Mouse (Mus musculus) heart, embryonic 13.5 days (tissue): ENCODE results near the gene Slc30a1. TPM values are rescaled to one million over a fixed set of nuclear protein-coding genes. Genes with fewer than 3 reads are reported as not detected.
A peak's percentile ranks its signal among the peaks of the same experiment; 100 is the strongest.

ENCODE experiments used
- ATAC-seq: fragments of 200-750 bp; cut with Nextera tagmentation; 2 replicates; pipeline ENCODE4 v1.8.0; 2017; ENCODE audit warnings: moderate TSS enrichment; ENCODE audit not compliant: insufficient number of reproducible peaks, low FRiP score, low TSS enrichment; ENCODE audit errors: extremely low read depth
- H3K27ac ChIP-seq: fragments of 300-500 bp; sonication (generic); replicated peaks from 2 replicates; pipeline ENCODE4 v1.5.1; 2015; ENCODE audit warnings: moderate library complexity, mild to moderate bottlenecking, inconsistent platforms
- H3K27me3 ChIP-seq: fragments of 300-500 bp; sonication (generic); replicated peaks from 2 replicates; pipeline ENCODE4 v1.6.1; 2015; ENCODE audit warnings: mild to moderate bottlenecking, inconsistent platforms
- H3K36me3 ChIP-seq: fragments of 300-500 bp; sonication (generic); 2 replicates; pipeline ENCODE4 v1.6.1; 2015; ENCODE audit warnings: mild to moderate bottlenecking, inconsistent platforms
- H3K4me1 ChIP-seq: fragments of 300-500 bp; sonication (generic); 2 replicates; pipeline ENCODE4 v1.6.1; 2015; ENCODE audit warnings: inconsistent platforms
- H3K4me2 ChIP-seq: fragments of 300-500 bp; sonication (generic); 2 replicates; pipeline ENCODE4 v1.6.1; 2015; ENCODE audit warnings: inconsistent platforms, mild to moderate bottlenecking, moderate library complexity
- H3K4me3 ChIP-seq: fragments of 300-500 bp; sonication (generic); 2 replicates; pipeline ENCODE4 v1.5.1; 2015; ENCODE audit warnings: moderate library complexity, mild to moderate bottlenecking, inconsistent platforms
- H3K9ac ChIP-seq: fragments of 300-500 bp; sonication (generic); 2 replicates; pipeline ENCODE4 v1.6.1; 2015; ENCODE audit warnings: inconsistent platforms, mild to moderate bottlenecking, moderate library complexity
- H3K9me3 ChIP-seq: fragments of 300-500 bp; sonication (generic); 2 replicates; pipeline ENCODE4 v1.6.1; 2016; ENCODE audit warnings: inconsistent platforms
- whole genome bisulfite sequencing: fragments of 180-500 bp; shearing (Covaris S2); methylation state at CpG from one replicate; pipeline ENCODE4 v1.1.7; 2015; ENCODE audit warnings: mixed read lengths; 5-methylcytosine and 5-hydroxymethylcytosine counted together
- polyA plus RNA-seq: library from polyadenylated mRNA; unstranded; fragments of >200 nt; fragmentation: Nextera tagmentation; extraction: Ambion mirVana; gene quantifications from 2 replicates; pipeline ENCODE4 v1.2.1, GENCODE M21; 2015

The Slc30a1 gene
- polyA plus RNA-seq, 1 experiment from 2014 or later, result 1.2 TPM

DNA sequence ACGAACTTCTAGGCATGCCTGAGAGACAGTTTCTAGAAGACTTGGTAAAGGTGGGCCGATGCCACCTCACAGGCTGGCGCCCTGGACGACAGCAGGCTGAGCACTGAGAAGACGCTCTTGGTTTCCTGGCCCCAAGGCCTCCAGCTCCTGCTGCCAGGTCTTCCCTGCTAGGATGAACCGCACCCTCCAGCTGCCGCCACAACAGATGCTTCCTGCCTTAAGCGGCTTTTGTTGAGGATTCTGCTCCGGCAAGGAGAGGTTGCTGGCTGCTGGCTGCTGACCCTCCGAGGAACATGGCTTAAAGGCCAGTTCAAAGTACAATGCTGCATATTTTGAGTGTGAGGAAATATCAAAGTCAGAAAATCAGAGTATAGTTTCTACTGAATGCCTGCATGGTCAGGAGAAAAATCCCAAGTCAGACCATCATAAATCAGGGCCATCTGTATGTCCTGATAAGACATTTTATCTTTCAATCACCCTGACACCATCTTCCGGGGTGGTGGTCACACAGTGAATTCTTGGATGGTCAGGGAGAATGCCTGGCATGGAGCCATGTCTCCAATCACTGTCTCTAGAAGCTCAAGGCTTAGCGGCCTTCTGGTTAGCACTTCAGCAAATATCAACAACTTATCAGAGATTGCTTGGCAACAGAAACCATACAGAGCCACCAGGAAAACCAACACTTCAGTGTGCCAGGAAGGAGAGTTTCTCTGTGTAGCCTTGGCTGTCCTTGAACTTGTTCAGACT, 9.6 kb upstream of the Slc30a1 start:
- no peaks in the 10 kb centered on the region for H3K9me3 ChIP-seq
- no peak overlapping the region; the same call in 1 of the 2 replicates for H3K27ac ChIP-seq
- H3K4me3 ChIP-seq, result no peak overlapping the region
- no peaks in the 10 kb centered on the region; the same call in 1 of the 2 replicates for H3K27me3 ChIP-seq
- no peaks in the 10 kb centered on the region for H3K36me3 ChIP-seq
- no peak overlapping the region for H3K4me2 ChIP-seq
- no peak overlapping the region for H3K9ac ChIP-seq
- WGBS, result 48% methylated on average over 12 of the region's 12 CpGs
- H3K4me1 ChIP-seq, result peaks cover 22% of the 10 kb centered on the region
- no peak for ATAC-seq

GRCm38 (mm10) chr1:191905637-191906533, 682 bp upstream of the Slc30a1 start:
- no peaks in the 10 kb centered on the region for H3K27me3 ChIP-seq
- peak overlapping the region; percentile 68; the same call in 1 of the 2 replicates for H3K27ac ChIP-seq
- H3K9ac ChIP-seq, result peak overlapping the region; percentile 88
- peak overlapping the region; percentile 93 for H3K4me2 ChIP-seq
- H3K36me3 ChIP-seq, result peaks cover 22% of the 10 kb centered on the region
- WGBS, result 14% methylated on average over 16 of the region's 58 CpGs
- peak overlapping the region; percentile 80 for H3K4me3 ChIP-seq
- no peaks in the 10 kb centered on the region for H3K9me3 ChIP-seq
- ATAC-seq, result peak; percentile 73
- H3K4me1 ChIP-seq, result peaks cover 42% of the 10 kb centered on the region

- Histone ChIP-seq H3K4me3 (peak overlapping the region; percentile 80), H3K9me3 (no peaks in the 10 kb centered on the region), H3K4me2 (peak overlapping the region; percentile 93), H3K27me3 (no peaks in the 10 kb centered on the region), H3K27ac (peak overlapping the region; percentile 91), H3K9ac (peak overlapping the region; percentile 89), H3K4me1 (peaks cover 53% of the 10 kb centered on the region), H3K36me3 (peaks cover 32% of the 10 kb centered on the region)
- peak; percentile 38; the same call in 1 of the 2 replicates for ATAC-seq
- WGBS, result under 1% methylated on average over 42 of the region's 43 CpGs
These were observed 854 bp downstream of the Slc30a1 start for GRCm38 (mm10) chr1:191907431-191907810.

DNA sequence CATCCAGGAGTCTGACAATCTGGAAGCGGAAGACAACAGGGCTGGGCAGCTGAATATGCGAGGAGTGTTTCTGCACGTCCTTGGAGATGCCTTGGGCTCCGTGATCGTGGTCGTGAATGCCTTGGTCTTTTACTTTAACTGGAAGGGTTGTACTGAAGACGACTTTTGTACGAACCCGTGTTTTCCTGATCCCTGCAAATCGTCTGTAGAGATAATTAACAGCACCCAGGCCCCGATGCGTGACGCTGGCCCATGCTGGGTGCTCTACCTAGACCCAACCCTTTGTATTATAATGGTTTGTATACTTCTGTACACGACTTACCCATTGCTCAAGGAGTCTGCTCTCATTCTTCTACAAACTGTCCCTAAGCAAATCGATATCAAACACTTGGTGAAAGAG, 2.3 kb downstream of the Slc30a1 start:
- ATAC-seq, result no peak
- H3K27ac ChIP-seq, result no peak overlapping the region
- 86% methylated on average over 15 of the region's 15 CpGs for WGBS
- H3K9me3 ChIP-seq, result no peaks in the 10 kb centered on the region
- H3K9ac ChIP-seq, result peak overlapping the region; percentile 89; the same call in 1 of the 2 replicates
- H3K27me3 ChIP-seq, result no peaks in the 10 kb centered on the region
- peaks cover 53% of the 10 kb centered on the region for H3K4me1 ChIP-seq
- peaks cover 42% of the 10 kb centered on the region for H3K36me3 ChIP-seq
- peak overlapping the region; percentile 80 for H3K4me3 ChIP-seq
- peak overlapping the region; percentile 93 for H3K4me2 ChIP-seq

DNA sequence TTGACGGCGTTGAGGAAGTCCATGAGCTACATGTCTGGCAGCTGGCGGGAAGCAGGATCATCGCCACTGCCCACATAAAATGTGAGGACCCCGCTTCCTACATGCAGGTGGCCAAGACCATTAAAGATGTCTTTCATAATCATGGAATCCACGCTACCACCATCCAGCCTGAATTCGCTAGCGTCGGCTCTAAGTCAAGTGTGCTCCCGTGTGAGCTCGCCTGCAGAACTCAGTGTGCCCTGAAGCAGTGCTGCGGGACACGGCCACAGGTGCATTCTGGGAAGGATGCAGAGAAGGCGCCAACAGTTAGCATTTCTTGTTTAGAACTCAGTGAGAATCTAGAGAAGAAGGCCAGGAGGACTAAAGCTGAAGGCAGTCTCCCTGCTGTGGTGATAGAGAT, 2.7 kb downstream of the Slc30a1 start:
- Histone ChIP-seq H3K9ac (peak overlapping the region; percentile 42; the same call in 1 of the 2 replicates), H3K4me3 (peak overlapping the region; percentile 80), H3K27ac (no peak overlapping the region), H3K4me1 (peaks cover 53% of the 10 kb centered on the region), H3K36me3 (peaks cover 42% of the 10 kb centered on the region), H3K4me2 (peak overlapping the region; percentile 93), H3K27me3 (no peaks in the 10 kb centered on the region), H3K9me3 (no peaks in the 10 kb centered on the region)
- no peak for ATAC-seq
- WGBS, result 92% methylated on average over 14 of the region's 14 CpGs

- 0 out of 2 replicates have a peak overlapping the region, but pooled peaks have one; percentile 33 for H3K9ac ChIP-seq
- peaks cover 42% of the 10 kb centered on the region for H3K36me3 ChIP-seq
- ATAC-seq, result no peak
- H3K4me2 ChIP-seq, result peak overlapping the region; percentile 93
- 64% methylated on average over 3 of the region's 3 CpGs for WGBS
- peaks cover 49% of the 10 kb centered on the region for H3K4me1 ChIP-seq
- H3K27me3 ChIP-seq, result no peaks in the 10 kb centered on the region
- peak overlapping the region; percentile 80 for H3K4me3 ChIP-seq
- no peak overlapping the region for H3K27ac ChIP-seq
- H3K9me3 ChIP-seq, result no peaks in the 10 kb centered on the region
These were observed 4.1 kb downstream of the Slc30a1 start for GRCm38 (mm10) chr1:191910646-191911045.

DNA sequence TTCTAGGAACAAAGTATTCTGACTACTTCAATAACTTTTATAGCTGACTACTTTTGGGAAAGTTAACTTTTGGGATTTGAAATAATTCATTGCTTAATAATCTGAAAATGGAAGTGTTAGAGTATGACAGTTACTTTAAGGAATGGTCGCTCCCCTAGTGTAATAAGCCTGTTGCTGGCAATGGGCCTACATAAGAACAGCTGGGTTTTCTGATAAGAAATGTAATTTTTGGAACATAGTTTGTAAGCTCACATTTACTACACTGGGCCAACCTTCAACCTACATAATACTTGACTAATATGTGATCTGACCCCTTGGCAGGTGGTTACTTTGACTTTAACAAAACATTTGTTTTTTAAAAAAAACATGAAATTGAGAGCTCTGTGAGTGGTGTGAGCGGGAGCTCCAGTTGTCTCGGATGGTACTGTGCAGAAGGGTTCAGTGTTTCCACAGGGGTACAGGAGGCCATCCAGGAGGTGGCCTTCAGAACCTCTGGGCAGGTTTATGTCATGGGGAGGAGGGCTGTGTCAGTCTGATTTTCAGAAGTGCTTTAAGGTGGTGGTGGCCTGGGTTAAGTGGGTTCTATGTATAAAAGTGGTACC, 4.6 kb downstream of the Slc30a1 start:
- WGBS, result 60% methylated on average over 3 of the region's 3 CpGs
- Histone ChIP-seq H3K27me3 (no peaks in the 10 kb centered on the region), H3K9ac (no peak overlapping the region), H3K9me3 (no peaks in the 10 kb centered on the region), H3K27ac (no peak overlapping the region), H3K4me2 (peak overlapping the region; percentile 93), H3K4me3 (peak overlapping the region; percentile 24), H3K36me3 (peaks cover 42% of the 10 kb centered on the region), H3K4me1 (peaks cover 45% of the 10 kb centered on the region)
- no peak for ATAC-seq

DNA sequence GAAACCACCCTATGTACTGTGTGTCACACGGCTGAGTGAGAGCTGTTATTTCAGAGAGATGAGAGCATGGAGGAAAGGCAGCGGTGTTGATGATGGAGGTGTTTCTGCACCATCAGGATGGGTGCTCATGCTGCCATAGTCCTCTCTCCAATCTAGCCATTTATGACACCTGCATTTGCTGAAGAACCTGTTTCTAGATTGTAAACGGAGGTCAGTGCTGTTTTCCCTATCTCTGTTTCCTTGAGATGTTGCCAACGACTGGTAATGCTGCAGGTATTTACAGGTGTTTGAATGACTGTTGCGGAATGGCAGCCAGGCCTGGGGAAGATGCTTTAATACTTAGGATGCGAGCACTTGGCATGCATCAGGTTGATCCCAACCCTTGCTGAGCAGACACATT, 8.1 kb downstream of the Slc30a1 start:
- Histone ChIP-seq H3K4me2 (no peak overlapping the region), H3K27me3 (no peaks in the 10 kb centered on the region), H3K4me1 (peaks cover 23% of the 10 kb centered on the region), H3K27ac (no peak overlapping the region), H3K9me3 (no peaks in the 10 kb centered on the region), H3K36me3 (peaks cover 31% of the 10 kb centered on the region), H3K9ac (no peak overlapping the region), H3K4me3 (no peak overlapping the region)
- no peak for ATAC-seq
- WGBS, result 77% methylated on average over 6 of the region's 6 CpGs

GRCm38 (mm10) chr1:191915586-191915985, 9.0 kb downstream of the Slc30a1 start:
- Histone ChIP-seq H3K4me1 (peaks cover 14% of the 10 kb centered on the region), H3K36me3 (peaks cover 22% of the 10 kb centered on the region), H3K4me2 (no peak overlapping the region), H3K9ac (no peak overlapping the region), H3K9me3 (no peaks in the 10 kb centered on the region), H3K27ac (no peak overlapping the region), H3K27me3 (no peaks in the 10 kb centered on the region), H3K4me3 (no peak overlapping the region)
- no peak for ATAC-seq
- 63% methylated on average over 1 of the region's 1 CpGs for WGBS

DNA sequence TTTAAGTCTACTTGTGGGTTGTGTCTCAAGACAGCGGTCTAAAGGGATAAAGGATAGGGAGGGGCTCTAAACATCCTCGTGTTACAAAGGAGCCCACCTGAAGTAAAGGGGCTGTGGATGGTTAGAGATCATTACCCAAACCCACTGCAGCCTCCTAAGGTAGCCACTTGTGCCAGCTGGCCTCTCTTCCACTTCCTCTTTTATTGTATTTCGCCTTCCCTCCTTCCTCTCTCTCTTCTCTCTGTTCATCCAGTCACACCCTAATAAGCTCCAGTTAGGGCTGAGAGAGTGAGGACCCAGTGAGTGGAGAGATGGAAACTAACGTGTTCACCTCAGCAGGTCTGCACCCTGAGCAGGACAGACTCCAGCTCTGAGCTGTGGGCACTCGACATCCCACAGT, 10.3 kb downstream of the Slc30a1 start:
- Histone ChIP-seq H3K9me3 (peaks cover 6% of the 10 kb centered on the region), H3K4me3 (no peak overlapping the region), H3K27me3 (no peaks in the 10 kb centered on the region), H3K4me2 (no peak overlapping the region), H3K9ac (no peak overlapping the region), H3K36me3 (peaks cover 13% of the 10 kb centered on the region), H3K4me1 (peaks cover 2% of the 10 kb centered on the region), H3K27ac (no peak overlapping the region)
- ATAC-seq, result no peak
- WGBS, result 58% methylated on average over 5 of the region's 5 CpGs

DNA sequence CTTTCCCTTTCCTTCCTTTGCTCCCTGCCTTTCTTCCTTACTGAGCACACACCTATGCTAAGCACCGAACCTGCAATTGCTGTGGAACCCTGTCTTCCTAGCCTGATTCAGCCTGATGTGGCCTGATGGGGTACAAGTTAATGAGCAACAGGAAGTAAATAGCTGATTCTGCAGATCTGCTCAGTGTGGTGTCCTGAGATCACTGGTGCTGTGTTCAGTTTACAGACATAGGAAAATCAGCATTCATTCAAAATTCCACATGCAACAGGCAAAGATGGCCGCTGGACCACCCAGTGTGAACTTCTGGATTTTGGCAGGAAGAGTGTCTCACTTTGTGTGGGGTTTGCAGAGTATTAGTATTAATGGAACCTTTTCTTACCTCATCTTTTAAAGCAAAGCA, 12.8 kb downstream of the Slc30a1 start:
- Histone ChIP-seq H3K27ac (no peak overlapping the region), H3K9ac (no peak overlapping the region), H3K4me3 (no peak overlapping the region), H3K4me1 (no peaks in the 10 kb centered on the region), H3K36me3 (no peaks in the 10 kb centered on the region), H3K9me3 (peaks cover 6% of the 10 kb centered on the region), H3K4me2 (no peak overlapping the region), H3K27me3 (no peaks in the 10 kb centered on the region)
- no peak for ATAC-seq
- WGBS, result 67% methylated on average over 2 of the region's 2 CpGs
